Mouse (Mus musculus) cerebellum, adult 11-12 months (tissue): ENCODE data around the gene Samd10.

Source experiments
- DNase-seq: peaks from one replicate; pipeline ENCODE4 v3.0.0; 2022

Gene Samd10

DNA sequence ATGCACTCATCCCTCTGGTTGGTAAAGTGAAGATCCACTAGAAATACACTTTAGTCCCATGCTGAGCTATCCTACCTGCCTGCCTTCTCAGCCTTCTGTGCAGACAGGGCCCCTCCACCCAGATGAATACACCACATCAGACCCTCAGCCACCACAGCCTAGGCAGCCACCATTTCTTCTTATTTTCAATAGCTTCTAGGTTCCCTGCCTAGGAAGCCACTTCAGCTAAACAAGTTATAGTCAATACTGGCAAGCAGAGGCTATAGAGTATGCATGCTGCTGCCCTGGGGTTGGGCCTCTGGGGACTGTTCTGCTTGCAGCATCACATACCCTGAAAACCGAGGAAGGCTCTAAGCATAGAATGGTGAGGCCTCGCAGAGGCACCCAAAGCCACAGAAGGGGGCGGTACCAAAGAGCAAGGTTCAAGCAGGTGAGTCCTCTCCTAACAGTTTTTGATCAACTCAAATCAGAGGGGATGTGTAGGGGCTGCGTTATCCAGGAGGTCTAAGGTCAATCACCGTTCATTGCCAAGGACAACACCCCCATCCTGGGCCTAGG is 7.4 kb downstream of the Samd10 start, which contains the start of gene Prpf6:
TSS of gene Prpf6 (plus strand) at position 341 of the 558 bp plus-strand sequence.
- DNase-seq, result peak; percentile 47

DNA sequence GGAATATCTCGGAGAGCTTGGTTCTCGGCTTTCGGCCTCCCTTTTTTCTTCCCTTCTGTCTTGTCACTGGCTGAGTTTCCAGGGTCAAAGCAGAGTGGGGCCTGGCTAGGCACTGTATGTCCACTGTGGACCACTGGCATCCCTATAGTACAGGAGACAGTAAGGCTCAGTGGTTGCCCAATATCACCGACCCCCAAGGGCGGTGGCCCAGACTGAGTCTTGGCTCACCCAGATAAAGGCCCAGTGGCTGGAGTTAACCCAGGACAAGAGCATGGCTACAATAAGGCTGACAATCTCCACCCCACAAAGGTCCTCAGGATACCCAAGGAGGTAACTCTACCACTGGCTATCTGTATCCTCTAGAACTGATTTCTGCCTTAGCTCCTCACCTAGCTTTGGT is 8.5 kb downstream of the Samd10 start:
- peak; percentile 34 for DNase-seq

DNA sequence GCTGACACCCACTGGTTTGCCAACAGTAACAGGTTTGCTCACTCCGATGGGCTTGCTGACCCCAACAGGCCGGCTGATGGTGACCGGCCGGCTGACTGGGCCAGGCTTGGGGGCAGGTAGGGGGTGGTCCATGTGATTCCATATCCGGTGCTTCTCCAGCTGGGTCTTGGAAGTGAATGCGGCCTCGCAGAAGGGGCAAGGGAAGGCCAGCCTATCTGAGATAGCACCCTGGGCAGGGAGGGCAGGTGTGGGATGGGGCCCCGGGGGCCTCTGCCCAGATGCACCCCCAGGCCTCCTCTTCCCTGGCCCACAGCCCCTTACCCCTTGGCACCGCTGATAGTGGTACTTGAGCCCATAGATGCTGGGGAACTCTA is 9.3 kb downstream of the Samd10 start:
- DNase-seq, result peak; percentile 50

DNA sequence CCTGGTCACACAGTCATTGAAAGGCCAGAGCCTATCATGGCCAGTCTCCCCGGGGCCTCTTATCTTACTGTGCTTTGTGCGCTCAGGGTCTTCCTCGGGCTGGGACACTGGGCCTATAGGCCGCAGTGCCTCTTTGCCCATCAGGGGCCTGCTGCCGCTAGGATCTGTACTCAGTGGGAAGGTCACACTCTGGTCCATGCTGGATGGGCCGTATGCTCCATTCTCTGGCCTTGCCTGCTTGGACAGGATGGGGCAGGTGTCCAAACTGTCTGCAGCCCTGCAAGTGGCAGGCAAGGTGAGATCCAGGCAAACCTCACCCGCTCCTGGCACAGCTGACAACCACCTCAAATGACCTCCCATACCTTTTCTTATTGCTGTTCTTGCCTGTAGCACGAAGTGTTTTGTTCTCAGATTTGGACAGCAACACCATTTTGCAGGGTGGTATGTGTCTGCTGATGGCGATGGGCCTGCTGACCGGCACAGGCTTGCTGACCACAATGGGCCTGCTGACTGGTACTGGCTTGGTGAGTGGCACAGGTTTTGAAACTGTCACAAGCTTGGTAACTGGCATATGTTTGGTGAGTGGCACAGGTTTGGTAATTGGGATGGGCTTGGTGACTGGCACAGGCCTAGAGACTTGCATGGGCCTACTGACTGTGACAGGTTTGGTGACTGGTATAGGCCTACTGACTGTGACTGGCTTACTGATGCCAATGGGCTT is 9.8 kb downstream of the Samd10 start:
- peak; percentile 68 for DNase-seq

DNA sequence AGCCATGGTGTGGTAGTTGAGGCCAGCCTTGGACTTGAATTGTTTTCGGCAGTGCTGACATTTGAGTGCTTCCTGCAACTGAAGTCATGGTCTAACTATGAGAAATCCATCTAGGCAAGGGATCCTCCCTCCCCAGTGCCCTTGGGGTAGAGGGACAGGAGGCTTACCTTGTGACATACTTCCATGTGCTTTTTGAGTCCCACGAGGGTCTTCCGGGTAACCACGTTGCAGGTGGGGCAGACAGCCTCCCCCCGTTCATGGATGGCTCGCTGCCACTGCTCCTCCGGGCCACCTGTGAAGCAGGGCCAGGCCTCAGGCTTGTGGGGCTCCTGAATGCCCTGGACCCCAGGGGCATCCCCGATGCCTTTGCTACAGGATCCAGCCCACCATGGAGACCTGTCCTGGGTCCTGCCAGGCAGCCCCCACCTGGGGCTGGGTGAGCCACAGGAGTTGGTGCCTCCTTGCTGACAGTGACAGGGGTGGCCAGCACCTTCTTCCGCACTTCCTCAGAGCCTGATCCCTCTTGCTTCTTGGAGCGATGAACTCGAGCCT is 10.7 kb downstream of the Samd10 start:
- peak; percentile 47 for DNase-seq

DNA sequence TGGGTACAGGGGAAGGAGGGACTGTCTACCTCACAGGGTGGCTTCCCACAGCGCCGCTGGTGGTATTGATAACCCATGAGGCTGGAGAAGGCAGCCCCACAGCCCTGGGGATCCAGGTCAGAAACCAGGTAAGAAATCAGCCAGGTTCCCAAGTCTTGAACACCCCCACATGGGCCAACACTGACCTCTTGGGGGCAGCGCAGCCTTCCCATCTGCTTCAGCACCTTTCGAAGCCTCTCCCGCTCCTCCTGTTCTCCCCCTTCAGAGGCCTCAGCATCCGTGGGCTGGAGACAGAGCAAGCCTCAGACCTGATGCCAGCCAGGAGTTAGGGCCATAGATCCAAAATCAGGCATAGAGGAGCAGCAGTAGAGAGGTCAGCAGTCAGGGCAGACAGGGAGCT is 11.2 kb downstream of the Samd10 start:
- DNase-seq, result peak; percentile 26

DNA sequence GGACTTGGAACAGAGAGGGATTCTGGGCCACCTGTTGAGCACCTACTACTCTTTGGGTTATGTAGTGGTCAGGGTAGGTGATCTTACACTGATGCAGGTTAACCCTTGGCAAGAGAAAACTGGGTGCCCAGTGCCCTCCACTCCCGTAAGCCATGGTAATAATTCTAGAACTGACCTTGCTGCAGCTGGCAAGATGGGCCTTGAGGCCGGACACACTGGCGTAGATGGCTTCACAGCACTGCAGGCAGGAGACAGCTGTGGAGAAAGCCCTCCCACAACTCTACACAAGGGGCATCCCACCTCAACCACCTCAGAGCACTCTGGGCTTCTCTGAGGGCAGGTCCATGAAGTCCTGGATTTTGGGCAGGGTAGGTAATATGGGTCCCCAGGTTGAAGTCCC is 12.9 kb downstream of the Samd10 start:
- peak; percentile 35 for DNase-seq

DNA sequence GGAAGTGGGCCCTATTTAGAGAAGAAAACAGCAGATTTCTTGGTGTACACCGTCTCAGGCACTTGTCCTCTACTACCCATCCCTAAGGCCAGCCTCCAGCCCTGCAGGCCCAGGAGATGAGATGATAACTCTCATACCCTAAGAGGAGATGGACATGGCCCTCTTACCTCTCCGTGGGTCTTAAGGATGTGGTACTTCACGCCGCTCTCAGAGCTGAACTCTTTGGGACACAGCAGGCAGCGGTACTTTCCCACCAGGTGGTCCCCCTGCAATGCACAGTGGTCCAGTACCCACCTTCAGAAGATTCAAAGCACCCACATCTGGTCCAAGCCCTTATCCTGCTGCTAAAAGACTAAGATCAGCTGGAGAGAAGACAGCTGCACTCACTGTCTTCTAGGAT is 13.5 kb downstream of the Samd10 start:
- DNase-seq, result peak; percentile 27

DNA sequence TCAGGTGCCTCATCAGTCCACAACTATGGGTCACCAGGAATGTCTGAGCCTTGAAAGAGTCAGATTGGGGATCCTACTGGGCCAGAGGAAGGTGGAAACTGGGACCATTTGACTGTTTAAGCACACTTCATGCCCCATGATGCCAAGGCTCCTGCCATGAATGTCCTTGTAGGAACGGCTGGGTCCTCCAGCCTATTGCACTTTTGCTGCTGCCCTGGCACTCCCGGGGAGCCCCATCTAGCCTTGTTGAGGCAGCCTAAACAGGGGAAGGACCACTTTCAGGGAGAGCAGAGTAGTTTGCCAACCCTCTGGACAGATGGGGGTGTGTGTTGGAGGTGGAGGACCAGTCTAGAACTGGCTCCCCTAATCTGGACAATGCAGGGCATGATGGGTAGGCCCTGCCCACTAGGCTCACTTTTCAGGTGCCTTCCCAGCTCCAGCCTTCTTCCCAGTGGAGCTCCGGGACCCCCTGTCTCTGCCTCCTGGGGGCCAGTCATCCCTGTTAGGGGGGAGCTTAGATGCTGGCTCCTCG is 14.5 kb downstream of the Samd10 start, which contains the start of gene Uckl1:
TSS of gene Uckl1 (minus strand) at position 482 of the 532 bp plus-strand sequence.
- peak; percentile 36 for DNase-seq

DNA sequence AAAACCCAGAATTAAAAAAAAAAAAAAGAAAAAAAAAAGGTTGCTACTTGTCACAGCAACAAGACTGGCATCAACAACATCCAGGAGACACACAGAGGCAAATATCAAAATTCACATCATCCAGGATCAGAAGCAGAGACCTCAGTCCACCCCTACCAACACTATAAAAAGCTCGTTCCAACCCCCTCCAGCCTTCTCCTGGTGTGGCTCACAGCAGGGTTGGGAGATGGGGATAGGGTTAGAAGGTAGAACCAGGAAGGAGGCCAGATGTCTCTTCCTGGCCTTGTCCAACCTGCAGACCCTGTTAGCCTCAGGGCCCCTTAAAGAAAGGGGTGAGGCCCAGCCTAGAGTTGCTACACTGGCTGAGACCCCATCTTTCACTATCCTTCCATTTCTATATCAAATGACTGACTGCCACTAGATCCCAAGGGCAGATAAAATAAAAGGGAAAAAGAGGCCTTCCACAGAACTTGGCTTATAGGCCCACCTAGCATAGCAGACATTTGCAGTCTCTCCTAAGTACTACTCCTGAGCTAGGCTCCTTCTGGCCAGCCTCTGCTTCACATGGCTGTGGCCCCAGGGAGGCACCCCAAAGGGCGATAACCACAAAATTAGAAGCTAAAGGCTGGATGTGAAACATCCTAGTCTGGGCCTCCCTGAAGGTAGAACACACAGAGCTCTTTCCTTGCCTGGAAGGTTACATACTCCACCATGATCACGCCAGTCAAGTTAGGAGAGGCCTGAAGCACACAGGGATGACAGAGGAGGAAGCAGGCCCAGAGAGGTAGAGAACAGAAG is 15.4 kb downstream of the Samd10 start:
- peak; percentile 40 for DNase-seq

DNA sequence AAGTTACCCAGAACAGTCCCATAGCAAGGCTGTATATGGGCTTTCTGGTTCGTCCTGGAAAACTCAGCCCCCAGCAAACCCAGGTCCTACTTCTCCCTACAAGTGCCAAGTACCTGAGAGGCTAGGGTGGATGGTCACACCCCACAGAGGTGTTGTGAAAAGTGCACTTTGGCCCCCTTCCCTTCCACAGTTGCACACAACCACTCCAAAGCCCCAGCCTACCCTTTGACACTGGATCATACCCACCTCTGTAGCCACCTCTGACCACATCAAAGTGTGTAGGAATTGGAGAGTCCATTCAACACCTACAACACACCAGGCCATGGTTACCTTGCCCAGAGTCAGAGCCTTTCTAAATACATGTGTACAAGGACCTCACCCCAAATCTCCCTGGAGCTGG is 16.1 kb downstream of the Samd10 start:
- DNase-seq, result peak; percentile 52

DNA sequence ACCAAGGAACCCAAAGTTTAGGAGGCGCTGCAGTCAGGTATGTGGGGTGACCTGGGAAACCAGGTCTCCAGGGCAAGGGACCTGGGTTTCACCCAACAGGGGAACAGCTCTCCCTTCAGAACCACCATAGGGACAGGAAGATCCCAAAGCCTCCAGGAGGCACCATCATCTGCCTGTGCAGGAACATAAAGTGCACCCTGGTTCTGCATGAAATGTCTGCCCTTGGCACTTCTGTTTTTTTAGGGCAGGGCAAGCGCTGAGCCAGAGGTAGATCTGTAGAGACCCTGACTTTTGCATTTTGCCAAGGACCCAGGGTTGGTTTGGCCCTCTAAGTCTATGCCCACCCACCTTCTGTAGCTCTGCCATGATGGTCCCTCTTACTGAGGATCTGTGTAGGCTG is 16.7 kb downstream of the Samd10 start:
- no peak for DNase-seq

DNA sequence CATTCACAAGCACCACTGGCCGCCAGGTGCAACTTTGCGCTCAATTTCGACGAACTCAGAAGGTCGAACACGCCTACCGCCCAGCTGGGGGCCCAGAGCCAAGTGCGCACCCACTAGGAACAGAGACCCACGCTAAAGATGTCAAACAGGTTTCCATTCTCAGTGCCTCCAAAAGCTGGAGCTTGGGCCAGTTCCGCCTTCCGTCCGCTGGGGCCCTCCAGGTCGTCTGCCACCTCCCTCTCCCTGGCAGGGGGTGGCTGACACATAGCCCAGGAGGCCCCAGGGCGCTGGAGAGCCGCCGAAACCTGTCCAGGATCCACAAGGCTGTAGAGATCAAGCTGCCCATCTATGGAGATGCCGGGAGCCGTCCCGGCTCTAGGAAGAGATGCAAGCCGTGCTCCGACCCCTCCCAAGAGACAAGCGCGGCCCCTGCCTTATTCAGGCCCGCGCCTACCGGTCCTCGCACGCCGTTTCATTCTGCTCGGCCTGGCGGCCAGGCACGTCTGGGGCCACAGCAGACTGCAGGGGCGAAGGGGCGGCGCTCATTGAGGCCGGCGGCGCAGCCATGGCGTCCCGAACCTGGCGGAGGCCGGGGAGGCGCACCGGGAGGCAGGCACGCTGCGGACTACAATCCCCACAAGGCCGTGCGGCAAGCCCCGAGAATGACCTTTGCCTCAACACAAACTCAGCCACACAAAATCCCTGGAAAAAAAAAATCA is 17.5 kb downstream of the Samd10 start:
- peak; percentile 87 for DNase-seq

DNA sequence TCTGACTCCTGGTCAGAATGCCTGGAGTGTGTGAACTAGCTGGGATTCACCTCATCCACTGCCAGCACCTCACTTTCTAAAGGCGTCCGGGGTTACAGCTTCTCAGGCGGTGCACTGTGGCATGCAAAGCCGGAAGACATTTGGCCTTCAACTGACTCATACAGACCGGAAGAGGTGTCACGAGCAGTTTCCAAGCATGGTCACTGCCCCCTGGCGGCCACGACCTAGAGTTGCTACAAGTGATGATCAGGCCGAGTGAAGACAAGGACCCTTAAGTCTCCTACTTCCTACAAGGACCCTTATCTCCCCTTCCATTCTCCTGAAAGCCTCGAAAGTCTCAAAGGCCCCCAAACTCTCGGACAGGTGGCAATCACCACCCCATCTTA is 18.0 kb downstream of the Samd10 start:
- peak; percentile 87 for DNase-seq

DNA sequence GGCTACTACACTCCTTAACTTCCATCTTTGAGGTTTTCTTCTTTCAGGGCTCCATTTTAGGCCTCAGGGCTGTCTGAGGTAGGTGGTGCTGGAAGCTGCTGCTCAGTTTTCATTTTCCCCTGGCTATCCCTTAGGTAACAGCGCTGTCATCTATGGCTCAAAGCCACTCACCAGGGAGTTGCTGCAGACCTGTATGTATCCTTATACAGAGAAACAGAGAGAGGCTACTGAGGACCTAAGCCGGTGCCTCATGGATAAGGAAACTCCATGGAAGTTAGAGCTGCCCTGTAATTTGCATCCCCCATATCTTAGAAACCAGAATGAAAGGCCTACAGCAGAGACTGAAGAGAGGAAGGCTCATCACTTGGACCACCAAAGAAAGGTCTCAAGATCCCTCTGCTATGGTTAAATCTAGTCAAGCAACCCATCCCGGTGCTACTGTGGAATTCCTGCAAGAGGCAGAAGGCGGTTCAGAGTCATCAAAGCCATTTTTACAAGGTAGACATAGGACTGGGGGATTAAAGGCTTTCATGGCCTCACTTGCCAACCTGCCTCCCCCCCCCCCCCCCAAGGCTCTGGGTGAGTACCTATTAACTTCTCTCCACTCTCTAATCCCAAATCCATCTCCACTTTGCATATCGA is 18.8 kb downstream of the Samd10 start:
- DNase-seq, result no peak

DNA sequence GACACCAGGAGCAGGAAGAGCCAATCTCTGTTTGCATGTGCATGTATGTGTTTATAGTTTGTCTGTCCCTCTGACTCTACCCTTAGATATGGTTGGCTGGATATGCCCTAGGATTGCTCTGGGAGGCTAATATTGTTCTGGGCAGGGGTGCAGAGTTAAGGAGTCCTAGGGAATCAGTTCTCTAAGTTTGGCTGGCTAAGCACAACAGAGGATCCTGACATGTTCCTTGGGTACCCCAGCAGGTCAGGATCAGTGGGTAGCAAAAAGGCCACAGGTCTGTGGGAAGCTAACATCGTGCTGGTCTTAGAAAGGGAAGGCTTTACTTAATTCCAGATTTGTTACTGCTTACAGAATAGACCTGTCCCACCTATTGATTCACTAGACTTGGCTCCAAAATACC is 19.3 kb downstream of the Samd10 start:
- peak; percentile 20 for DNase-seq

DNA sequence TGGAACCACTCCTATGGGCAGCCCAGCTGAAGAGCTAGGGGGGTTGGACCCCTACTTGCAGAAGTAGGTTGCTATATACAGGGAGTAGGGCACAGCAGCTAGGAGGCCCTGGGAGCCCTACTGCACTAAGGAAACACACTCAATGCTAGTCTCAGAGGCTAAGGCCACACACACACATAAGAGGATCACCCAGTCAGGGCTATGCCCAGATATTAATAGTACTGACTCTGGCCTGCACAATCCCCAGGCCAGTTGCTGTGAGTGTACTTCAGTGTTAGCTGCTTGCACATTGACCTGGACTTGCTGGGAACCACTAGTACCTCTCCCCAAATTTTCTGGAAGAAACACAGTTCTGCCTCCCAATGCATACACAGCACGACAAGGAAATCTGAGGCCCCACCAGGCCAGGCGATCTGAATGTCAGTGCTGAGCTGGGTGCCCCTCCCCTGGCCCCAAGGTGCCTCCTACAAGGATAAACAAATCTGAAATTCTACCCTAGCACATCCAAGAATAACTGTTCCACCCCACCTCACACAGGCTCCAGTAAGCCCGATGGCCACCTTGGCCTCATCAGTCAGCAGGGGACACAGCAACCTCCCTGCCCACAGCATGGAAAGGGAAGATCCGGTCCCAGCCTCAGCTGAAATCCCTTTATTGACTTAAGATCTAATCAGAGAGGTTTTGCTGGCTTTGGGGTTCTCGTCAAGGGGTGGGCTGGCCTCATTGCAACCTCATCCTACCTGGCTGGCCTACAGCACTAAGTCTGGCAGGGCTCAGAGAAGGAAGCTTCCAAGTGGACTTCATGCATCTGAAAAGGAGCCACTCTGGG is 20.0 kb downstream of the Samd10 start:
- DNase-seq, result peak; percentile 34

DNA sequence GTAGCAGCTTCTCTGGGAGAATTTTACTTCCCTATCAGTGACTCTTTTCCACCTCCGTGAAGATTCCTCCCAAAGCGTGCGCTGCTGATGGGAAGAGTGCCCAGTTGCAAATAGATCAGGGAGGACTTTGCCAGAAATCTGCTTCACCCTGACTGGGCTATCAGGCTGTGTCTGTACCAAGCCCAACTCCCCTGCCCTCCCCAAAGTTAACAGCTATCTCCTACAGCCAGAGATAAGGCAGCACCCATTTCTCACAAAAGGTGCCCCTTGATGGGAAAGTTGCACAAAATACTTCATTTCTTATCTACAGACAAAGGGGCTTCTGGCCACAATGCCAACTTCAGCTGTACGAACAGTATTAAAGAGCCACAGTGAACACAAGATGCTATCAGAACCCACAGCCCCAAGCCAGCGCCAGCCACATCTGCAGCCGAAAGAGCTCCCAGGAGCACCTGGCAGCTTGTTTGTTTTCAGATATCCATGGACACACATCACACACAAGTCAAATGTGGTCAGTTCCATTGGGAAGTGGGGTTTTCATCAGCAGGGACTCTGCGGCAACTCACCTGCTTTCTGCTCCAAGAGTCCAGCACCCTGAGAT is 20.9 kb downstream of the Samd10 start:
- peak; percentile 78 for DNase-seq

DNA sequence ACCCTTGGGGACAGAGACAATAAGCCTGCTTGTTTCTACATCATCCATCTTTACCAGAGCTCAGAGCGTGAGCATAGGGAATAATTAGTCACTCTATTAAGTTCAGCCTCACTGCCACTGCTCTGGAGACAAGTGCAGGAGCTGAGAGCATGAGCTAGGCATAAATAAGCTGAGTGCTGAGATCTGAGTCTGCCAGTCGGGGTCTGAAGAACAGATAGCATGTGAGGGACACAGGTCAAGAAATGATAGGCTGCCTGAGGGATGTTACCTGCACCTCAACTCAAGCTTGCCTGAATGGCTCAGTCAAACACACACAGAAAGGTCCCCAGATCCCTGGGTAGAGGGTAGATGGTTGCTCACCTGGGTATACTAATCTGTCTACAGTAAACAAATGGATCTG is 21.9 kb downstream of the Samd10 start:
- peak; percentile 25 for DNase-seq

DNA sequence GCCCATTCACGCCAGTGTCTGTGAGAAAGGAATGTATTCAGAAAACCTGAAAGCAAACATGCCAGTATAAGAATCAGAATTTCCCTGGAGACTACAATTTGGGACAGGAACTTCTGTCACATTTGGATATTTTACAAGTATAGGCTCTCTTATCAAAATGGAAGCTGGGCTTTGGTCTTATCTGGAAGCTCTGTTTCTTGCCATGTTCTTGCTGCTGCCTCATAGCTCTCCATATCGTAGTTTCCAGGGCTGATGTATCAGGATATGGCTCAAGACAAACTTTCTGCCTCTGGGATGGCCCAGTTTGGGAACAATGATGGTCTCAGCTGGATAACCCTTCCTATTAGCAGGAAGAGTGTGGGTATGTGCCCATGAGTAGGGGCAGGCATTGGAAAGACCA is 22.4 kb downstream of the Samd10 start:
- peak; percentile 14 for DNase-seq
